Mouse (Mus musculus) adipocyte (in vitro differentiated cells): ENCODE measurements around the gene Kif1bp.
"Not testable (repeated sequence)": the region's sequence is repeated elsewhere in the genome, so short reads cannot be mapped to it uniquely, and the experiment has no call there.

ENCODE experiments used
- DNase-seq: peaks from one replicate; pipeline ENCODE4 v3.0.0-alpha.2; 2016; ENCODE audit warnings: low spot score

Kif1bp gene

GRCm38 (mm10) chr10:62509032-62509656 is 69.1 kb downstream of the Kif1bp start:
- no peak for DNase-seq

- DNase-seq: no peak
Measured at GRCm38 (mm10) chr10:62508459-62508858, 69.8 kb downstream of the Kif1bp start.

- DNase-seq: no peak
Measured at GRCm38 (mm10) chr10:62507591-62508308, 70.5 kb downstream of the Kif1bp start.

GRCm38 (mm10) chr10:62507071-62507470 is 71.2 kb downstream of the Kif1bp start:
- no peak for DNase-seq

- DNase-seq: no peak
Measured at GRCm38 (mm10) chr10:62506019-62506556, 72.2 kb downstream of the Kif1bp start.

GRCm38 (mm10) chr10:62505224-62505983 is 72.9 kb downstream of the Kif1bp start:
- DNase-seq: no peak

- DNase-seq: no peak
Measured at GRCm38 (mm10) chr10:62503836-62504628, 74.2 kb downstream of the Kif1bp start.

GRCm38 (mm10) chr10:62503353-62503752 is 74.9 kb downstream of the Kif1bp start:
- no peak for DNase-seq

- no peak for DNase-seq
Measured at GRCm38 (mm10) chr10:62501951-62502350, 76.3 kb downstream of the Kif1bp start.

GRCm38 (mm10) chr10:62500916-62501615 is 77.2 kb downstream of the Kif1bp start:
- no peak for DNase-seq

- DNase-seq: peak; percentile 81
Measured at GRCm38 (mm10) chr10:62500088-62500915, 78.0 kb downstream of the Kif1bp start.

- not testable (repeated sequence) for DNase-seq
Measured at GRCm38 (mm10) chr10:62491681-62492080, 86.6 kb downstream of the Kif1bp start.
